Mouse (Mus musculus) liver, postnatal 0 days (tissue): Measurements from ENCODE around the gene Mpv17l2.

ENCODE experiments used
- CTCF ChIP-seq: sonication (generic); IDR thresholded peaks from 2 replicates; pipeline ENCODE4 v1.5.1; 2016; ENCODE audit warnings: antibody characterized with exemption, low read depth
- EP300 ChIP-seq: IDR thresholded peaks from 2 replicates; pipeline ENCODE4 v1.6.1; 2016; ENCODE audit warnings: antibody characterized with exemption, low read depth, mild to moderate bottlenecking

DNA sequence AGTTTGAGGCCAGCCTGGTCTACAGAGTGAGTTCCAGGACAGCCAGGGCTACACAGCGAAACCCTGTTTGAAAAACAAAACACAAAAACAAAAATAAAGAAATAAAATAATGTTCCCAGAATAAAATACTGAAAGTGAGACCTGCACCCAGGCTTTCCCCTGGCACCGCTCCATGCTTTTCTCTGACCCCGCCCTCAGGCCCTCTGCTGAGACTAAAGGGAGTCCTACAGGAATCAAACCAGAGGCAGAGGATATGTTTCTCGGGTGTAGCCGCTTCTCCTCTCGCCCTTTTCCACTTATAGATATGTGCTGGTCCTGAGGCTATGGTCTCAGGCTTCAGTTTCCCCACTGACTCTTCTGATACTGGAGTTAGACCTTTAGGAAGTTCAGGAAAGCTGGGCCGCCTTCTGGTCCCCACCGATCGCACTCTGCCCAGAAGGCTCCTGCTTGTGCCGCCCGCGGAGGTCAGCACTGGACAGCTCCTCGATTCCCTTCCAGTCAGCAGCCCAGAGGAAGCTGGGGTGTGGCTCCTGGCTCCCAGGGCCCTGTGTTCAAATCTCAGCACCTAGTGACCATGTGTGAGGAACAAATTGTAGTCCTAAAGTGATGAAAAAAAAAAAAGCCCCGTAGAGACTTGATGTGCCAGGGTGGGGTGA, 34.8 kb downstream of the Mpv17l2 start:
- TF ChIP-seq CTCF (no peak), EP300 (no peak)
